Comparison of ENCODE assay signal across 19 mouse cellular contexts in the genomic region with DNA sequence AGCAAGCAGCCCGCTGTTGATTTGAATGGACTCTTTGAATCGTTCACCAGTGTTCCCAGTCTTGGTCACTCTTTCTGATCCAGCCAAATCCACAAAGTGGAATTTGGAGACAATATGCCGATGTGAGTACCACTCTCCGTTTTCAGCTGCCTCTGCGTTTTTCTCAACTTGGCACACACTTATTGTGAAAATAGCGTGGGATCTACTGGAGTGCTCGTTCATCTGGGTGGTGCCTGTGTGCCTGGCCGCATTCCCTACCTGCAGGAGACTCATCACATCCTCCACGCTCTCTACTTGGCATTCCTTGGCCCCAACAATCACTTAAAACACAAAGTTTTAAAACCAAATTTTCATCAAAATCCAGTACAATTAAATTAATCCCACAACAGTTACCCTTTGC. TPM values are rescaled to one million over a fixed set of nuclear protein-coding genes. Genes with fewer than 3 reads are reported as not detected.
DNase-seq lines count a peak whose midpoint lies in the region.
"Had no signal": no experiment of that assay in that cellular context is flagged by ENCODE, and none has a peak within 500 bp of the region (broad histone marks: within the 10 kb centered on the region; RNA-seq: fewer than 3 reads in every experiment).

No protein-coding gene starts in this region.

- intact Hi-C loops in left cerebral cortex, postnatal 14 days (cut with DNase I): no loop called here
- intact Hi-C loops in left cerebral cortex, postnatal 4 days (cut with DNase I): no loop called here
- intact Hi-C loops in left cerebral cortex, postnatal 36 days (cut with DNase I): no loop called here

- DNase-seq in layer of hippocampus, adult 11-12 months (ENCODE audit: low spot score): peak; percentile 7
- no peak for DNase-seq in layer of hippocampus, postnatal 10 days (ENCODE audit: low spot score in 2 of 2)
- DNase-seq in left cerebral cortex, postnatal 14 days (ENCODE audit: low spot score in 2 of 2): peak; percentile 16 to 19
- no peak for DNase-seq in left cerebral cortex, postnatal 4 days
- DNase-seq in left cerebral cortex, postnatal 36 days (ENCODE audit: low spot score in 2 of 2): peak; percentile 17 to 38
- DNase-seq in right cerebral cortex, postnatal 36 days (ENCODE audit: low spot score in 2 of 2): peak; percentile 17 to 19
- DNase-seq in kidney, postnatal 14 days: no peak
- DNase-seq: adrenal gland, postnatal 14 days; cerebellum, adult 11-12 months; cerebellum, adult 9-11 months; embryo, embryonic 11 days; gastrocnemius, postnatal 10 days; kidney, adult 2 months; liver, postnatal 0 days; lung, postnatal 36 days; thymus, adult 18-20 months; thymus, postnatal 25 days had no signal

RNA-seq across cellular contexts. Expression of gene Kif27, which starts 14.4 kb away (rescaled TPM):
- total RNA-seq in layer of hippocampus, postnatal 10 days (2021): 1 to 10 TPM; 4.0 to 4.6 TPM
- 1 to 10 TPM; 2.6 to 3.3 TPM for total RNA-seq in left cerebral cortex, postnatal 14 days (2021)
- total RNA-seq in left cerebral cortex, postnatal 4 days (2021): 1 to 10 TPM; 3.3 to 3.8 TPM
- 1 to 10 TPM; 2.7 to 3.2 TPM for total RNA-seq in left cerebral cortex, postnatal 36 days (2021)
- total RNA-seq: megakaryocyte, adult 5-6 weeks; neutrophil, adult 5-6 weeks had no signal

RNA-seq across cellular contexts. Expression of gene 2210016F16Rik, which starts 40.5 kb away (rescaled TPM):
- 1 to 10 TPM; 6.1 TPM for total RNA-seq in layer of hippocampus, postnatal 10 days (2021)
- 1 to 10 TPM; 4.5 to 5.1 TPM for total RNA-seq in left cerebral cortex, postnatal 14 days (2021)
- total RNA-seq in left cerebral cortex, postnatal 4 days (2021): 1 to 10 TPM; 7.1 to 8.0 TPM
- total RNA-seq in left cerebral cortex, postnatal 36 days (2021): 1 to 10 TPM; 7.1 to 7.4 TPM

RNA-seq across cellular contexts. Expression of gene Rmi1, which starts 57.5 kb away (rescaled TPM):
- 10 to 100 TPM; 14.5 to 15.2 TPM for total RNA-seq in layer of hippocampus, postnatal 10 days (2021)
- 10 to 100 TPM; 12.8 to 13.0 TPM for total RNA-seq in left cerebral cortex, postnatal 14 days (2021)
- 10 to 100 TPM; 12.1 to 13.8 TPM for total RNA-seq in left cerebral cortex, postnatal 4 days (2021)
- total RNA-seq in left cerebral cortex, postnatal 36 days (2021): 10 to 100 TPM; 11.6 to 13.8 TPM

RNA-seq across cellular contexts. Expression of gene Hnrnpk, which starts 58.6 kb away (rescaled TPM):
- 100 to 1,000 TPM; 758 to 769 TPM for total RNA-seq in layer of hippocampus, postnatal 10 days (2021)
- 100 to 1,000 TPM; 649 to 670 TPM for total RNA-seq in left cerebral cortex, postnatal 14 days (2021)
- total RNA-seq in left cerebral cortex, postnatal 4 days (2021): 100 to 1,000 TPM; 907 to 963 TPM
- total RNA-seq in left cerebral cortex, postnatal 36 days (2021): 100 to 1,000 TPM; 576 to 584 TPM

Comparison
In these comparisons a context has a peak if more than half of its experiments do, and no peak if none do; other contexts are left out.
1. DNase-seq: peak in layer of hippocampus, adult 11-12 months (single experiment), left cerebral cortex, postnatal 14 days (2 of 2), left cerebral cortex, postnatal 36 days (2 of 2) and right cerebral cortex, postnatal 36 days (2 of 2); none in layer of hippocampus, postnatal 10 days (0 of 2), left cerebral cortex, postnatal 4 days (single experiment) and kidney, postnatal 14 days (single experiment).